Mouse (Mus musculus) bone marrow, adult 2 months (tissue): ENCODE results near the gene Nckipsd.

Experiments used
- CTCF ChIP-seq: fragments of 200-500 bp; IDR thresholded peaks from 2 replicates; pipeline ENCODE4 v1.5.1; 2011; ENCODE audit warnings: low read length, control low read depth; ENCODE audit not compliant: control insufficient read depth, insufficient read depth
- POLR2A ChIP-seq: fragments of 200-500 bp; IDR thresholded peaks from 2 replicates; pipeline ENCODE4 v1.6.1; 2011; ENCODE audit warnings: low read depth, mild to moderate bottlenecking, control low read depth, low read length, borderline replicate concordance; ENCODE audit not compliant: control insufficient read depth

DNA sequence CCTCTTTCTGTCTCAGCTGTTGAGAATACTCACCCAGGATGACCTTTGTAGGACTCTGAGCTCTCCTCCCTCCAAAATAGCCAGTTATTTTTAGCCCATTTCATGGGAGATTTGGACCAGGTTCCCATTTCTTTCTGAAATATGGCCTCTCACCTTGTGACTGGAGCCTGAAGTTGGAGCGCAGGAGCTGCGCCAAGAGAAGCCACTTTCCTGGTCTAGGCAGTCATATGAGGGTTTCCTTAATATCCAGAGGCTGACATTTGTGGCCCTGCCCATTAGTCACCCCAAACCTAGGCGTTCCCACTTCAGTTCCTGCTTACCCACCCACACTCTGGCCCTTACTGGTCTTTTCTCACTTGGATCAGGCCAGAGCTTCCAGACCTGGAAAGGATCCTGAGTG lies 44.8 kb downstream of the Nckipsd start, which contains the start of gene Slc26a6:
- TF ChIP-seq POLR2A (no peak), CTCF (no peak)
